Mouse (Mus musculus) intestine, embryonic 16.5 days (tissue): ENCODE results near the gene Asgr1. TPM values are rescaled to one million over a fixed set of nuclear protein-coding genes. Genes with fewer than 3 reads are reported as not detected.

Source experiments
- ATAC-seq: fragments of 200-750 bp; cut with Nextera tagmentation; 2 replicates; pipeline ENCODE4 v1.8.0; 2017; ENCODE audit warnings: moderate TSS enrichment, moderate library complexity
- H3K27ac ChIP-seq: fragments of 300-500 bp; sonication (generic); 2 replicates; pipeline ENCODE4 v1.5.1; 2014; ENCODE audit warnings: mild to moderate bottlenecking, low read length
- H3K27me3 ChIP-seq: fragments of 300-500 bp; sonication (generic); replicated peaks from 2 replicates; pipeline ENCODE4 v1.6.1; 2014; ENCODE audit warnings: low read length, control low read depth, mixed read lengths; ENCODE audit not compliant: control insufficient read depth, insufficient read depth
- H3K36me3 ChIP-seq: fragments of 300-500 bp; sonication (generic); 2 replicates; pipeline ENCODE4 v1.6.1; 2014; ENCODE audit warnings: low read length, control low read depth; ENCODE audit not compliant: control insufficient read depth, insufficient read depth
- H3K4me1 ChIP-seq: fragments of 300-500 bp; sonication (generic); 2 replicates; pipeline ENCODE4 v1.6.1; 2014; ENCODE audit warnings: low read length, control low read depth, mixed read lengths; ENCODE audit not compliant: control insufficient read depth, insufficient read depth
- H3K4me2 ChIP-seq: fragments of 300-500 bp; sonication (generic); 2 replicates; pipeline ENCODE4 v1.6.1; 2014; ENCODE audit warnings: low read depth, low read length, control low read depth
- H3K4me3 ChIP-seq: fragments of 300-500 bp; sonication (generic); 2 replicates; pipeline ENCODE4 v1.5.1; 2014; ENCODE audit warnings: mild to moderate bottlenecking, low read length
- H3K9ac ChIP-seq: fragments of 300-500 bp; sonication (generic); 2 replicates; pipeline ENCODE4 v1.6.1; 2014; ENCODE audit warnings: low read depth, low read length
- H3K9me3 ChIP-seq: fragments of 300-500 bp; sonication (generic); 2 replicates; pipeline ENCODE4 v1.6.1; 2016; ENCODE audit warnings: low read length, control low read depth; ENCODE audit not compliant: control insufficient read depth
- WGBS: fragments of 180-500 bp; shearing (Covaris S2); extraction: QIAGEN DNeasy Blood & Tissue Kit; methylation state at CpG from one replicate; pipeline ENCODE4 v1.1.7; 2014; 5-methylcytosine and 5-hydroxymethylcytosine counted together
- polyA plus RNA-seq: library from polyadenylated mRNA; unstranded; fragments of >200 nt; fragmentation: Nextera tagmentation; extraction: Ambion mirVana; gene quantifications from 2 replicates; pipeline ENCODE4 v1.2.1, GENCODE M21; 2015

The Asgr1 gene
- polyA plus RNA-seq, 1 experiment from 2014 or later = 0.17 TPM

DNA sequence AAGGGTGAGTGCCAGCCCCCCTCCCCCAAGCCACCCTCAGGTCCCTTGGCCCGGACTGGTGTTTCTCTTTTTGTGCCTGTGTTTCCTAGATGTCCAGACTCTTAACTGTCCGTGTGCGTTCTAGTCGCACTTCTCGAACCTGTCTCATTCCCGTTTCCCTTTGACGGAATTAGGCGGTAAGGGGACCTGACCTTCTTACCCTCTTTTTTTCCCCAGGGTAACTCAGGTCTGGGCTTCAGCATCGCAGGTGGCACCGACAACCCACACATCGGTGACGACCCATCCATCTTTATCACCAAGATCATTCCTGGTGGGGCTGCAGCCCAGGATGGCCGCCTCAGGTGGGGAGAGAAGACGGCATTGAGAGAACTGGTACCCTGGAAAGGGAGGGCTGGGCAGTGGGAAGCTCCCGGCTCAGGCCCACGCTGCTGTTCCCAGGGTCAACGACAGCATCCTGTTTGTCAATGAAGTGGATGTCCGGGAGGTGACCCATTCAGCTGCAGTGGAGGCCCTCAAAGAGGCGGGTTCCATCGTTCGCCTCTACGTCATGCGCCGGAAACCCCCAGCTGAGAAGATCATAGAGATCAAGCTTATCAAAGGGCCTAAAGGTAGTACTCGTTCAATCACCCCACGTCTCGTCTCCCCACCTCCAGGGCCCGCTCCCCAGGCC, 23.1 kb upstream of the Asgr1 start:
- no peak overlapping the region for H3K4me3 ChIP-seq
- H3K36me3 ChIP-seq = 0 out of 2 replicates have a peak, but pooled peaks cover 7% of the 10 kb centered on the region
- no peaks in the 10 kb centered on the region for H3K9me3 ChIP-seq
- no peaks in the 10 kb centered on the region for H3K27me3 ChIP-seq
- H3K4me2 ChIP-seq = no peak overlapping the region
- H3K4me1 ChIP-seq = peaks cover 35% of the 10 kb centered on the region
- H3K9ac ChIP-seq = no peak overlapping the region
- H3K27ac ChIP-seq = no peak overlapping the region
- WGBS = 89% methylated on average over 28 of the region's 28 CpGs
- no peak for ATAC-seq

DNA sequence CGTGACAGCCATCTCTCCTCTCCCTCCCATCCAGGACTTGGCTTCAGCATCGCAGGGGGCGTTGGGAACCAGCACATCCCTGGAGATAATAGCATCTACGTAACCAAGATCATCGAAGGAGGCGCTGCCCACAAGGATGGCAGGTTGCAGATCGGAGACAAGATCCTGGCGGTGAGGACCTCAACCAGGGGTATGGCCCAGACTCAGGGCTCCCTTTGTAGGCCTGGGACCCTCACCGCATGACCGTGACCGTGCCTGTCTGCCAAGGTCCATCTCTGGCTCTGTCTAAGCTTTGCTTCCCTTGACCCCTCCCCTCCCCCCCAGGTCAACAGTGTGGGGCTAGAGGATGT, 22.6 kb upstream of the Asgr1 start:
- Histone ChIP-seq H3K4me3 (no peak overlapping the region), H3K9me3 (no peaks in the 10 kb centered on the region), H3K27ac (no peak overlapping the region), H3K27me3 (no peaks in the 10 kb centered on the region), H3K9ac (no peak overlapping the region), H3K36me3 (0 out of 2 replicates have a peak, but pooled peaks cover 7% of the 10 kb centered on the region), H3K4me1 (peaks cover 30% of the 10 kb centered on the region), H3K4me2 (no peak overlapping the region)
- 97% methylated on average over 11 of the region's 11 CpGs for WGBS
- ATAC-seq = no peak

DNA sequence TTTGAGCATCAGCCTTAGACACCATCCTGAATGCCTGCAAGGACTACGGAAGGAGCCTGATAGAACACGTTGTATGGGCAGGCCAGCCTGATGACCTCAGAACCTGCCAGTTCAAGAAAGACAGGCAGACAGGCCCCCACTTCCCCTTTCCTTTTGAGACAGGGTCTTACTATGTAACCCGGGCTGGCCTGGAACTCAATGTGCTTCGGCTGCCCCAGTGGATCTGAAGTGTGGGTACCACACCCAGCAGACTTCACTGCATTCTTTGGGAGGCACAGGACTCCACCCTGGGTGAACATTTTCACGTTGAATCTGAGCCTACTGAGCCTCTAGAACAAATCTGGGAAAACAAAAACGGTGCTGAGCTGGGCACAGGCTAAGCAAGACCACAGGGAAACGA, 15.7 kb upstream of the Asgr1 start:
- Histone ChIP-seq H3K4me1 (no peaks in the 10 kb centered on the region), H3K36me3 (no peaks in the 10 kb centered on the region), H3K27me3 (no peaks in the 10 kb centered on the region), H3K9me3 (no peaks in the 10 kb centered on the region), H3K9ac (no peak overlapping the region), H3K4me3 (no peak overlapping the region), H3K4me2 (no peak overlapping the region), H3K27ac (no peak overlapping the region)
- 75% methylated on average over 7 of the region's 7 CpGs for WGBS
- no peak for ATAC-seq

DNA sequence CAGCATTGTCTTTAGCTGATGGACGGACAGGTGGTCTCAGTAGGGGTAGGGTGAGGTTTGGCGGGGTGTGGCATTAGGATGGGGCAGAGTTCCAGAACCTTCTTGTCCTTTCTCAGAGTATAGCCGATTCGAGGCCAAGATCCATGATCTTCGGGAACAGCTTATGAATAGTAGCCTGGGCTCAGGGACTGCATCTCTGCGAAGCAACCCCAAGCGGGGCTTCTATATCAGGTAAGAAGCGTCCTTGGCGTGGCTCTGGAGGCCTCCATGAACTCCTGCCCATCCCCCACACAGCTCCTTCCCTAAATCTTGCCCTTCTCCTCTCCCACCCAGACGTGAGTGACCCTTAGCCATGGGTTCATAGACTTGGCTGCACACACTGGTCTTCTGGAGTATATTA, 14.3 kb upstream of the Asgr1 start:
- Histone ChIP-seq H3K36me3 (no peaks in the 10 kb centered on the region), H3K4me3 (no peak overlapping the region), H3K9me3 (no peaks in the 10 kb centered on the region), H3K9ac (no peak overlapping the region), H3K27ac (no peak overlapping the region), H3K4me1 (no peaks in the 10 kb centered on the region), H3K4me2 (no peak overlapping the region), H3K27me3 (no peaks in the 10 kb centered on the region)
- no peak for ATAC-seq
- WGBS = 92% methylated on average over 10 of the region's 10 CpGs

DNA sequence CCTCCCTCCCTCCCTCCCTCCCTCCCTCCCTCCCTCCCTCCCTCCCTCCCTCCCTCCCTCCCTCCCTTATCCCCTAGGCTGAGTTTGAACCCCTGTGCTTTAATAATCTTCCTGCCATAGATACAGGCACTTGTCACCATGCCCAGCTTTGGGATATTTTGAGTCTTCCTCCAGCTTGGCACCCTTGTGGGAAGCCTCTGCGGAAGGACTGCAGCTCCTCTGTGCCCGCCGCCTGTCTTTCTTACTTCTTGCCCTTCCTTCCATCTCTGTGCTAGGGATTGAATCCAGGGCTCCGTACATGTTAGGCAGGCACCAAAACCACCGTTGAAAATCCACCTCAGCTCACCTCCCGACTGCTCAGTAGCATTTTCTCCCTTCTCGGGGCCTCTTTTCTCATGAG, 13.7 kb upstream of the Asgr1 start:
- Histone ChIP-seq H3K4me2 (no peak overlapping the region), H3K4me3 (no peak overlapping the region), H3K36me3 (no peaks in the 10 kb centered on the region), H3K27me3 (no peaks in the 10 kb centered on the region), H3K9me3 (no peaks in the 10 kb centered on the region), H3K4me1 (no peaks in the 10 kb centered on the region), H3K9ac (no peak overlapping the region), H3K27ac (no peak overlapping the region)
- WGBS = 87% methylated on average over 7 of the region's 7 CpGs
- no peak for ATAC-seq

DNA sequence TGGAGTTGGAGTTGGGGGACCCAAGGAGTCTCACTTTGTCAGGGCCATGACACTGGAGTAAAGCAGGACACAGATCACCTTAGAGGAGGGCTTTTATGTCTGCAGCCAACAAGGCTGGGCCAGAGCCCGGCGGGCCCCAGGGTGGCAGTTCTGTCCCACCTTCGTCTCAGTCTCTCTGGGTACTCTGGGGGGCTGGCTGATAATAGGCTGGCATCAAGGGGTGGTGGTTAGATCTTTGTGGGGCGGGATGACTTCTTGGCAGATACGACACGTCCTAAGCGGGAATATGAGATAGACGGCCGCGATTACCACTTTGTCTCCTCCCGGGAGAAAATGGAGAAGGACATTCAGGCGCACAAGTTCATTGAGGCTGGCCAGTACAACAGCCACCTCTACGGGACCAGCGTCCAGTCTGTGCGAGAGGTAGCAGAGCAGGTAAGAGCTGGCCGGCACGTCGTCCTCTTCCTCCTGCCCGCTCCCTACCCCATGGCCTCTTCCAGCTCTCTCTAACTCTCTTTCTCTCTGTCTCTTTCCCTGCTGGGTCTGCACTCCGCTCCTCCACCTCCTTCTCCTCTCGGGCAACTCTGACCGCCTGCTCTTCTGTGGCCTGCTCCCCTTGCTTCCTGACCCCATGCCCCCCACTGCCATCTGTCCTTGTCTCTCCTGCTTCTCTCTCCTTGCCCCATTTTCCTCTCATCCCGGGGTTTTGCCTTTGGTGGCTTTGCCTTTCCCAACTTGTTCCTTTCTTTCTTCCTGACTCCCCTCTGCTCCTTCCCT, 11.4 kb upstream of the Asgr1 start:
- Histone ChIP-seq H3K4me1 (no peaks in the 10 kb centered on the region), H3K9ac (no peak overlapping the region), H3K27ac (no peak overlapping the region), H3K36me3 (no peaks in the 10 kb centered on the region), H3K4me3 (no peak overlapping the region), H3K4me2 (no peak overlapping the region), H3K27me3 (no peaks in the 10 kb centered on the region), H3K9me3 (no peaks in the 10 kb centered on the region)
- no peak for ATAC-seq
- 89% methylated on average over 23 of the region's 23 CpGs for WGBS

DNA sequence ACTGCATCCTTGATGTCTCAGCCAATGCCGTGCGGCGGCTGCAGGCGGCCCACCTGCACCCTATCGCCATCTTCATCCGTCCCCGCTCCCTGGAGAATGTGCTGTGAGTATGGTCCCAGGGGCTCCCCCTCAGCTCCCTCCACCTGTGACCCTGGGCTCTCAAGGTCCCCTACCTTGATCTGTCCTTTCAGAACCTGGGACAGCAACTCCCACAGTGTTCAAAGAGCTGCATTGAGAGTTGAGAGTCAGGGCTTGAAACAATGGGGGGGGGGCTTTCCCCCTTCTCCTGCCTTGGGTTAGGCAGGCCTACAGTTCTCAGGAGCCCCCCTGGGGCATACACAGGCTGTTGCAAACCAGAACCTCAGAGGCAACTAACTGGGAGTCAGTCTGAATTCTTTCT, 10.2 kb upstream of the Asgr1 start:
- Histone ChIP-seq H3K4me2 (no peak overlapping the region), H3K36me3 (no peaks in the 10 kb centered on the region), H3K4me3 (no peak overlapping the region), H3K9ac (no peak overlapping the region), H3K27ac (no peak overlapping the region), H3K27me3 (no peaks in the 10 kb centered on the region), H3K9me3 (no peaks in the 10 kb centered on the region), H3K4me1 (no peaks in the 10 kb centered on the region)
- no peak for ATAC-seq
- 82% methylated on average over 7 of the region's 7 CpGs for WGBS

DNA sequence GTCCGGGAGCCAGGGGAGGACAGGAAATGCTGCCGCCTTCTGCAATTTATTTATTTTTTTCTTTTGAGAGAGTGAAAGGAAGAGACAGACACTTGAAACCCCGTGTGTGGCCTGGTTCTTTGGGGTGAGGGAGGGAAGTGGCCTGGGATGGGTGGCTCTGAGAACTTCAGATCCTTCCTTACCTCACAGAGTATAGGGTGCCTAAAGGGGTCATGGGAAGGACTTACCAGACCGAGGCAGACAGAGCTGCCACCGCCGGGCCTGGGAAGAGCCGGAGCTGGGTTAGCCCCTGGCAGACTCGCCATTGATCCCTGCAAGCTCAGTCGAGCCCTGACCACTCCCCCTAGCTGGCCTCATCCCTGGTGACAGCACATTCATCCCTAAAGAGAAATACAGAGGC, 8.4 kb upstream of the Asgr1 start:
- Histone ChIP-seq H3K9me3 (no peaks in the 10 kb centered on the region), H3K36me3 (no peaks in the 10 kb centered on the region), H3K27ac (no peak overlapping the region), H3K4me3 (no peak overlapping the region), H3K9ac (no peak overlapping the region), H3K4me2 (no peak overlapping the region), H3K27me3 (no peaks in the 10 kb centered on the region), H3K4me1 (no peaks in the 10 kb centered on the region)
- ATAC-seq = no peak
- WGBS = 41% methylated on average over 9 of the region's 9 CpGs

DNA sequence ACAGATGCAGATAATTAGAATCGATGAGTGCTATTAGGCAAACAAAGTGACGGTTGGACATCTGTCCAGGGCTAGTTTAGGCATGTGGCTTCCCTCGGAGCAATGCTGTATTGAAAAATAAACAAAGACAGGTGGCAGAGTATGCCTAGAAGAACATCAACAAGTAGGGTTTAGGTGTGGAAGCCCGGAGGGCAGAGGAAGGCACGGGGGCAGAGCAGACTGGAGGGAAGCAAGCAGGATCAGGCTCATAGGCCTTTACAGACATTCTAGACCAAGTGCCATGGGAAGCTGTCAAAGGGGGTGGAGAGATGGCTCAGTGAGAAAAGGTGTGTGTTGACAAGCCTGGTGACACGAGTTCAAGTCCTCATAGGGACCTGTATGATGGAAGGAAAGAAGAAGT, 4.5 kb upstream of the Asgr1 start:
- H3K27me3 ChIP-seq = 0 out of 2 replicates have a peak, but pooled peaks cover 2% of the 10 kb centered on the region
- WGBS = 65% methylated on average over 6 of the region's 6 CpGs
- ATAC-seq = no peak
- no peak overlapping the region for H3K27ac ChIP-seq
- H3K9ac ChIP-seq = no peak overlapping the region
- no peak overlapping the region for H3K4me3 ChIP-seq
- no peak overlapping the region for H3K4me2 ChIP-seq
- H3K9me3 ChIP-seq = no peaks in the 10 kb centered on the region
- H3K36me3 ChIP-seq = no peaks in the 10 kb centered on the region
- no peaks in the 10 kb centered on the region for H3K4me1 ChIP-seq
